Comparison of ENCODE assay signal across 15 mouse cellular contexts in the genomic region with DNA sequence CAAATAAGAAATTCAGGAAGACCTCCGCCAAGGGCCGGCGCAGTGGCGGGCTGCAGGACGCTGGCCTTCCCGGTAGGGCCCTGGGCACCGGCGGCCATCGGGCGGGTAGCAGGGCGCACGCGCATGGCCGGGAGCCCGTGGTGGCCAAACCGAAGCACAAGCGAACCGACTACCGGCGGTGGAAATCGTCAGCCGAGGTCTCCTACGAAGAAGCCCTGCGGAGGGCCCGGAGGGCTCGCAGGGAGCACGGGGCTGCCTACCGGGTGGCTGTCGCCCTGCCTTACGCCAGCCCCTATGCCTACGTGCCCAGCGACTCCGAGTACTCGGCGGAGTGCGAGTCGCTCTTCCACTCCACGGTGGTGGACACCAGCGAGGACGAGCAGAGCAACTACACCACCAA.
"Had no signal": no experiment of that assay in that cellular context is flagged by ENCODE, and none has a peak within 500 bp of the region (broad histone marks: within the 10 kb centered on the region; RNA-seq: fewer than 3 reads in every experiment).

No protein-coding gene starts in this region.

- H3K27me3 ChIP-seq: limb, embryonic 13.5 days; neural tube, embryonic 15.5 days had no signal

- H3K4me1 ChIP-seq: limb, embryonic 13.5 days; midbrain, embryonic 10.5 days; neural tube, embryonic 15.5 days had no signal

- DNase-seq: kidney, adult 9 months; kidney, postnatal 4 days; left cerebral cortex, postnatal 4 days; lung, adult 18-20 months; midbrain, embryonic 14.5 days; right cerebral cortex, adult 18-20 months; spleen, adult 18-20 months; thymus, postnatal 4 days had no signal

- H3K4me2 ChIP-seq: limb, embryonic 13.5 days; neural tube, embryonic 15.5 days had no signal

- H3K9ac ChIP-seq: limb, embryonic 13.5 days; liver, embryonic 14.5 days; neural tube, embryonic 15.5 days had no signal

- H3K27ac ChIP-seq: kidney, postnatal 0 days; layer of hippocampus, adult 2 months; limb, embryonic 13.5 days; liver, embryonic 14.5 days; midbrain, embryonic 10.5 days; neural tube, embryonic 15.5 days had no signal

- H3K4me3 ChIP-seq: layer of hippocampus, adult 2 months; limb, embryonic 13.5 days; midbrain, embryonic 10.5 days; myocyte; neural tube, embryonic 15.5 days had no signal
